Mouse (Mus musculus): ENCODE measurements around the gene Ppp1r26. TPM values are rescaled to one million over a fixed set of nuclear protein-coding genes. Genes with fewer than 3 reads are reported as not detected.
"Not testable (repeated sequence)": the region's sequence is repeated elsewhere in the genome, so short reads cannot be mapped to it uniquely, and the experiment has no call there.

The Ppp1r26 gene
- polyA plus RNA-seq, 1 experiment from 2014 or later = 5.0 TPM

DNA sequence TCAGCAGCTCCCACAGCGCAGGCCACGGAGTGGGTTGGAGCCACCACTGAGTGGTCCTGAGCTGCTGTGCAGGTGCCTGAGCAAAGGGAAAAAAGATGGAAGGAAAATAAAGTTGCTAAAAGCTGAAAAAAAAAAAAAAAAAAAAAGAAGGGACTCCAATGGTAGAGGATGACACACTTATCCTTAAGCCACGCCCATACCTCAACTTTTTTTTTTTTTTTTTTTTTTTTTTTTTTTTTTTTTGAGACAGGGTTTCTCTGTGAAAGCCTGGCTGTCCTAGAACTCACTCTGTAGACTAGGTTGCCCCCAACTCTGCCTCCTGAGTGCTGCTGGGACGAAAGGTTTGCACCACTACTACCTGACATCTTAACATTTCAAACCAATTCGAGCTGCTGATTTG, 31.4 kb downstream of the Ppp1r26 start:
- not testable (repeated sequence) for H3K36me3 ChIP-seq; H3K4me2 ChIP-seq; H3K4me1 ChIP-seq; H3K4me3 ChIP-seq; H3K9me3 ChIP-seq; H3K27ac ChIP-seq; ATAC-seq (ENCODE audit: insufficient number of reproducible peaks, low FRiP score, low TSS enrichment, low read depth); H3K9ac ChIP-seq; H3K27me3 ChIP-seq
- 91% methylated on average over 5 of the region's 5 CpGs for WGBS

DNA sequence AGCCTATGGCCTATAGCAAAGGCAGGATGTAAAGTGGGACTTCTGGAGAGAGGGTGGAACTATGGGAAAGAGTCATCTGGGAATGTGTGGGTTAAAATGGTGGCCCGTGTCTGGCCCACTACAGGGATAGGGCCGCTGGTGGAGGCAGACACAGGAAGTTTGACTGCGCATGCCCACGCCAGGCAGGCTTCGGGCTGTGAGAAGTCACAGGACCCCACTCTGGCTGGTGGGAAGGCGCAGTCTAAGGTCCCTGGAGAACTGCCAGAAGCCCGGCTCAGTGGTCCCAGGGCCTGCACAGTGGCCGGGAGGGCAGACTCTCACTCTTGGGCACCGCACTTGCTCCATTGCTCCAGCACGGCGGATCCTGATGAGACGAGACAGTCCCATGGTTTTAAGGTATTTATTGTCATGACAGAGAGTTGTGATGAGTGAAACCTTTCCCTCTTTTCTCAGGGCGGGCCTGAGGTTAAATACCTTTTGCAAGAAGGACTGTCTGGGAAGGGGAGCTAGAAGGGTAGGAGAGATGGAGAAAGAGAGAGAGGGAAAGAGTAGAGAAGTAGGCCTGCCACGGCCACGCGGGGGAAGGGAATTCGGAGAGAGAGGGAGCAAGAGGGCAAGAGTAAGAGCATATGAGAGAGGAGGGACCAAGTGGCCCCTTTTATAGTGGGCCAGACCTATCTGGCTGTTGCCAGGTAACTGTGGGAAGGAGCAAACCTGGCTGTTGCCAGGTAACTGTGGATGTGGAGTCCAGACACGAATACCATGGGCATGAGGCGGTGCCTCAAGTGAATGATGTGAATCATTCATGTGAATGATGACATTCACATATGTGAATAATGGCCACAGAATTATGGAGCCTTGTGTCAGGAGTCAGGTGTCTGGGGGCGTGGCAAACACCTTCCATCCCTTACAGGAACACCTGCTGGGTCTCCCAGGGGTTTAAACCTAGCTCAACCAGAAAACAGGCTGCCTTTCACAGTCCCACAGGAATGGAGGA, 32.9 kb downstream of the Ppp1r26 start:
- Histone ChIP-seq H3K27ac (no peak overlapping the region), H3K4me1 (0 out of 2 replicates have a peak, but pooled peaks cover 6% of the 10 kb centered on the region), H3K9ac (no peak overlapping the region), H3K9me3 (no peaks in the 10 kb centered on the region), H3K4me2 (0 out of 2 replicates have a peak overlapping the region, but pooled peaks have one; percentile 2), H3K36me3 (no peaks in the 10 kb centered on the region), H3K4me3 (no peak overlapping the region), H3K27me3 (no peaks in the 10 kb centered on the region)
- ATAC-seq (ENCODE audit: insufficient number of reproducible peaks, low FRiP score, low TSS enrichment, low read depth) = 0 out of 2 replicates have a peak, but pooled peaks have one; percentile 35
- 69% methylated on average over 20 of the region's 20 CpGs for WGBS

DNA sequence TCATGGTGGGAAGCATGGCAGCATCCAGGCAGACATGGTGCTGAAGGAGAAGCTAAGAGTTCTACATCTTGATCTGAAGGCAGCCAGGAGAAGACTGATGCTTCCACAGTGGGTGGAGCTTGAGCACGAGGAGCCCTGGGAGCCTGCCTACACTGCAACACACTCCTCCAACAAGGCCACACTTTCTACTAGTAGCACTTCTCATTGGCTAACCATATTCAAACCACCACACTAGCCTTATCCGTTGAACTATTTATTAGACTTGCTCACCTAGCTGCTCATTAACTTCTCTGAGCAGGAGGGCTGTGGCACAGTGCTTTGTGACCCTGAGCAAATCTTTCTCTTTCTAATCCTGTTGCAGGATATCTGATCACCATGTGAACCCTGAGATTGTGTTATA, 37.3 kb downstream of the Ppp1r26 start:
- H3K27ac ChIP-seq = no peak overlapping the region
- 75% methylated on average over 2 of the region's 2 CpGs for WGBS
- no peak overlapping the region for H3K4me2 ChIP-seq
- no peak overlapping the region for H3K9ac ChIP-seq
- H3K36me3 ChIP-seq = no peaks in the 10 kb centered on the region
- no peaks in the 10 kb centered on the region for H3K27me3 ChIP-seq
- H3K4me1 ChIP-seq = 0 out of 2 replicates have a peak, but pooled peaks cover 6% of the 10 kb centered on the region
- ATAC-seq (ENCODE audit: insufficient number of reproducible peaks, low FRiP score, low TSS enrichment, low read depth) = no peak
- no peak overlapping the region for H3K4me3 ChIP-seq
- no peaks in the 10 kb centered on the region for H3K9me3 ChIP-seq

DNA sequence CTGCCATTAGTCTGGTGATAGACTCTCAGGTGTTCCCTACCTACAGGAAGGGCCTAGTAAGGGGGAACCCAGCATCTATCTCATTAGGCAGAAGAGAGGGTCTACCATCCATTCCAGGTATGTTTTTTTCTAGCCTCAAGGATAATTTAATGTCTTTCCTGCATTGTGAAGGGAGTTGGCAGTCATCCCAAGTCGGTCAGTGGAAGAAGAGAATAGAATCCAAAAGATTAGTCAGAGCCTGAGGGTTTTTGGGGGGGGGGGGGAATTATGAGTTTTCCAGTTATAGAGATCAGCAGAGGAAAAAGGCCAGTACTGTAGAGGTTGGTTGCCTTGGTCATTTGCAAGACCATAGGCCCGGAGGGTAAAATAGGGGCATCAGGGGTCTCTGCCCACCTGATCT, 47.9 kb downstream of the Ppp1r26 start:
- no peak overlapping the region for H3K27ac ChIP-seq
- H3K27me3 ChIP-seq = no peaks in the 10 kb centered on the region
- no peak overlapping the region for H3K4me3 ChIP-seq
- no peak for ATAC-seq (ENCODE audit: insufficient number of reproducible peaks, low FRiP score, low TSS enrichment, low read depth)
- WGBS = 73% methylated on average over 2 of the region's 2 CpGs
- H3K9me3 ChIP-seq = no peaks in the 10 kb centered on the region
- H3K36me3 ChIP-seq = no peaks in the 10 kb centered on the region
- peaks cover 13% of the 10 kb centered on the region for H3K4me1 ChIP-seq
- no peak overlapping the region for H3K4me2 ChIP-seq
- no peak overlapping the region for H3K9ac ChIP-seq

DNA sequence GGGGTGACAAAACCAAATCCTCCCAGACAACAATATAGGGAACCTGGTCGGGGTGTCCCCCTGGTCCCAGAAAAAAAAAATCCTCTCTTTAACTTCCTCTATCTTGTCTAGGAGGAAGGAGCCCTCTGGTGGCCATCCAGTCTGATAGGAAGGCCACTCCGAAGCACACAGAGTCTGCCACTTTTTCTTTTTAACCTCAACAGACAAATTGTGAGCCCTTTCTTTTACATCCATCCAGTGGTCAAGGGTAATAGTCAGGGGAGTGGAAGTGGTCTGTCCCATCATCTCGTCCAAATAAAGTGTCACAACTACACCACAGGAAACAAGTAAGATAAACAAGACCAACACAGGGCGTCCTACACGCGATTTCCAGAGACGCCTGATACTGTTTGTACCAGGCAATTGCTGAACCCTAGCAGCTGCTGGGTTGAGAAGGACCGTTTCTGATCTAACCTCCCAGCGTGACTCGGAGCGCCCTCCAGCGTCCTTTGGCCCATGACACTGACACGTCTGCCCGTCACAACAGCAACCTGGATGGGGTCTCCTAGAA, 48.7 kb downstream of the Ppp1r26 start:
- Histone ChIP-seq H3K27ac (no peak overlapping the region), H3K27me3 (no peaks in the 10 kb centered on the region), H3K36me3 (no peaks in the 10 kb centered on the region), H3K9ac (no peak overlapping the region), H3K4me3 (no peak overlapping the region), H3K9me3 (no peaks in the 10 kb centered on the region), H3K4me2 (no peak overlapping the region), H3K4me1 (peaks cover 13% of the 10 kb centered on the region)
- no peak for ATAC-seq (ENCODE audit: insufficient number of reproducible peaks, low FRiP score, low TSS enrichment, low read depth)
- 89% methylated on average over 14 of the region's 14 CpGs for WGBS

DNA sequence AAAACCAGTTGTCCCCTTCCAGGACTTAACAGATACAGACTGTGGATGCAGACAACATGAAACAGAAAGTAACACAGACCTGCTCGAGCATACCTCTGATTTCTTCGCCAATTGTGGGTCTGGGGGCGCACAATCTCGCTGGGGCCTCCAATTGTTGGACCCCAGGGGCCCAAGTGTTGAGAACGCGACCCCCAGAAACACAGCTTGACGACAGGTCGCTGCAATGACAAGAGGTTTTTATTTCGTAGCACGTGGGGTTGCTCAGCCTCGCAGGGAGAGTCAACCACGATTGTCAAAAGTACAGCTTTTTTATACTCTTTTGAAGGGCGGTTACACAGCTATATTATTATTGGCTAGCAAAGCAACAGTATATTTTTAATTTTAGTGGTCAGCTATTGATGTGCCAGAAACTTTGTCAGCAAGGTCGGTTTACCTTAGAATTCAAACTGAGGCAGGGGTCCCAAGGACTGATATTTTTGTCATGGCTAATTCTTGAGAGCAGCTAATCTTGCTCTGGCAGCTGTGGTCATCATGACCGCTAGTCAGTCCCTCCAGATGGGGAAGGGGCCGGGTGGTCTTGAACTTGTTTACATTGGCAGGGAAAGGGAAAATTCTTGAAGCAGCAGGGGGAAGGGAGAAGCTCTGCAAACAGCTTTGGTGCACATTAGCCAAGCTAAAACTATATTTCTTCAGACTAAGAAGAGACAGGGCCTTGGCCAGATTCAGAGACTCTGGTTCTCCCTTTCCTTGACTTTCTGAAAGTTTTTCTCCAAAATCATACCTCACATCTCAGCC, 49.4 kb downstream of the Ppp1r26 start:
- ATAC-seq (ENCODE audit: insufficient number of reproducible peaks, low FRiP score, low TSS enrichment, low read depth) = no peak
- Histone ChIP-seq H3K4me1 (peaks cover 13% of the 10 kb centered on the region), H3K36me3 (no peaks in the 10 kb centered on the region), H3K27ac (peak overlapping the region; percentile 69), H3K27me3 (no peaks in the 10 kb centered on the region), H3K4me2 (no peak overlapping the region), H3K9me3 (no peaks in the 10 kb centered on the region), H3K4me3 (no peak overlapping the region), H3K9ac (no peak overlapping the region)
- WGBS = 70% methylated on average over 16 of the region's 16 CpGs

- H3K9ac ChIP-seq = no peak within 1 kb of the TSS
- no peak for ATAC-seq (ENCODE audit: insufficient number of reproducible peaks, low FRiP score, low TSS enrichment, low read depth)
- H3K36me3 ChIP-seq = no peaks in the 10 kb centered on the region
- H3K27ac ChIP-seq = peak within 1 kb of the TSS; percentile 69
- H3K27me3 ChIP-seq = no peaks in the 10 kb centered on the region
- H3K4me3 ChIP-seq = no peak within 1 kb of the TSS
- peaks cover 13% of the 10 kb centered on the region for H3K4me1 ChIP-seq
- H3K4me2 ChIP-seq = no peak within 1 kb of the TSS
- 74% methylated on average over 5 of the region's 5 CpGs for WGBS
- no peaks in the 10 kb centered on the region for H3K9me3 ChIP-seq
Observed at GRCm38 (mm10) chr2:28496671-28497070, 50.1 kb downstream of the Ppp1r26 start, which contains the start of gene Gbgt1. TSS of gene Gbgt1 (plus strand) at chr2:28496891.

DNA sequence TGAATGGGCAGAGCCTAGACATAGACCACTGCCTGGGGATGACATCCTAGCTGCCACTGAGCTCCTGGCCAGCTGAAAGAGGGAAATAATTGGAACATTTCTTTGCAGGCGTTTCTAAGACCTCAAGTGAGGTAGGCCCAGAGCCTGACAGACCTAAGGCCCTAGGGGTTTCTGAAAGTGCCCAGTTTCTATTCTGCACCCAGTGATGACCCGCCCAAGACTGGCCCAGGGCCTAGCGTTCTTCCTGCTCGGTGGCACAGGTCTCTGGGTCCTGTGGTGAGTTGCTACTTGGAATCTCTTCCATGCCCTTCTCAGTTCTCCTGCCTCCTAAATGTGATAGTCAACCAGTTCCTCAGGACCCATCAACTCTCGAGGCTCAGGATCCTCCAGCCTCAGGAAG, 51.0 kb downstream of the Ppp1r26 start:
- no peak for ATAC-seq (ENCODE audit: insufficient number of reproducible peaks, low FRiP score, low TSS enrichment, low read depth)
- Histone ChIP-seq H3K9me3 (no peaks in the 10 kb centered on the region), H3K36me3 (no peaks in the 10 kb centered on the region), H3K27me3 (no peaks in the 10 kb centered on the region), H3K4me3 (no peak overlapping the region), H3K4me2 (no peak overlapping the region), H3K9ac (no peak overlapping the region), H3K27ac (no peak overlapping the region), H3K4me1 (peaks cover 13% of the 10 kb centered on the region)
- 82% methylated on average over 5 of the region's 5 CpGs for WGBS

DNA sequence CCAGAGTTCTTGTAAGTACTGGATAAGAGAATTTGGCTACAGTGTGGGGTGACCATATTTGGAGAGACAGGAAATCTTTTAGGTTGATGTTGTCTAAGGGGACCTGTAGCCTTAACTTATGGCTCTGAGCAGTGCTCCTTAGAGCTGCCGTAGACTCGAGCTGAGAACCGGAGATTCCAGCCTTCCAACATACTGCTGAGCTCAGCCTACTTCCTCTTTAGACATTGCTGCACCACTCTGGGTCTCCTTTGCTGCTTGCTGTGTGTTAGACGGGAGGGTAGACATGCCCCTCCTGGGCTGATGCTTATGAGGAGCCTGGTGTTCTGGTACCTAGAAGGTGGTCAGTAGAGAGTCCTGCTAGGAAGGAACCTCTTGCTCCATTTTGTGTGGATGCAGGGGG, 51.8 kb downstream of the Ppp1r26 start:
- ATAC-seq (ENCODE audit: insufficient number of reproducible peaks, low FRiP score, low TSS enrichment, low read depth) = no peak
- H3K4me1 ChIP-seq = peaks cover 13% of the 10 kb centered on the region
- no peak overlapping the region for H3K9ac ChIP-seq
- H3K27me3 ChIP-seq = no peaks in the 10 kb centered on the region
- H3K4me2 ChIP-seq = no peak overlapping the region
- no peaks in the 10 kb centered on the region for H3K9me3 ChIP-seq
- 81% methylated on average over 4 of the region's 4 CpGs for WGBS
- H3K4me3 ChIP-seq = no peak overlapping the region
- no peaks in the 10 kb centered on the region for H3K36me3 ChIP-seq
- no peak overlapping the region for H3K27ac ChIP-seq

DNA sequence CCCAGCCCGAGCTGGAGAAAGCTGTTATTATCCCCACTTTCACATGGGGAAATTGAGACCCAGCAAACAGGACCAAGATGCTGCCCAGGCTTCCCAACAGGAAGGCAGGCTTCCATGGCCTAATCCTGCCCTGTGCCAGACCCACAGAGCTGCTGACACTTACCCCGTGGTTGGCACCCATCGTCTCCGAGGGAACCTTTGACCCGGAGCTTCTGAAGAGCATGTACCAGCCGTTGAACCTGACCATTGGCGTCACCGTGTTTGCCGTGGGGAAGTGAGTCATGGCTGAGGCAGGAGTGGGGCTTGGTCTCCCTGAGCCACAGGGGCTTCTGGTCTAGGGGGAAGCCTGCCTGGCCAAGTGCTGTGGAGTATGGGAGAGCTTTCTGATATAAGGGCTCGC, 56.4 kb downstream of the Ppp1r26 start:
- H3K4me3 ChIP-seq = no peak overlapping the region
- no peak overlapping the region for H3K9ac ChIP-seq
- WGBS = 80% methylated on average over 10 of the region's 10 CpGs
- no peak overlapping the region for H3K27ac ChIP-seq
- no peak overlapping the region for H3K4me2 ChIP-seq
- H3K9me3 ChIP-seq = no peaks in the 10 kb centered on the region
- no peak for ATAC-seq (ENCODE audit: insufficient number of reproducible peaks, low FRiP score, low TSS enrichment, low read depth)
- no peaks in the 10 kb centered on the region for H3K4me1 ChIP-seq
- no peaks in the 10 kb centered on the region for H3K27me3 ChIP-seq
- no peaks in the 10 kb centered on the region for H3K36me3 ChIP-seq

GRCm38 (mm10) chr2:28504676-28505075, 58.1 kb downstream of the Ppp1r26 start:
- H3K4me1 ChIP-seq = no peaks in the 10 kb centered on the region
- no peak overlapping the region for H3K9ac ChIP-seq
- no peaks in the 10 kb centered on the region for H3K36me3 ChIP-seq
- 88% methylated on average over 13 of the region's 13 CpGs for WGBS
- H3K27ac ChIP-seq = no peak overlapping the region
- H3K27me3 ChIP-seq = no peaks in the 10 kb centered on the region
- H3K4me2 ChIP-seq = no peak overlapping the region
- ATAC-seq (ENCODE audit: insufficient number of reproducible peaks, low FRiP score, low TSS enrichment, low read depth) = no peak
- H3K4me3 ChIP-seq = no peak overlapping the region
- no peaks in the 10 kb centered on the region for H3K9me3 ChIP-seq

Measured in limb, embryonic 15.5 days (tissue).